Mouse (Mus musculus) left cerebral cortex, adult 9 months (tissue): ENCODE data around the gene Srgap2.
A peak's percentile ranks its signal among the peaks of the same experiment; 100 is the strongest.
"Not testable (repeated sequence)": the region's sequence is repeated elsewhere in the genome, so short reads cannot be mapped to it uniquely, and the experiment has no call there.

Experiments
- DNase-seq, 2 experiments: peaks; one replicate each; pipeline ENCODE4 v3.0.0; 2022; ENCODE audit warnings: low spot score in 2 of 2

The Srgap2 gene

DNA sequence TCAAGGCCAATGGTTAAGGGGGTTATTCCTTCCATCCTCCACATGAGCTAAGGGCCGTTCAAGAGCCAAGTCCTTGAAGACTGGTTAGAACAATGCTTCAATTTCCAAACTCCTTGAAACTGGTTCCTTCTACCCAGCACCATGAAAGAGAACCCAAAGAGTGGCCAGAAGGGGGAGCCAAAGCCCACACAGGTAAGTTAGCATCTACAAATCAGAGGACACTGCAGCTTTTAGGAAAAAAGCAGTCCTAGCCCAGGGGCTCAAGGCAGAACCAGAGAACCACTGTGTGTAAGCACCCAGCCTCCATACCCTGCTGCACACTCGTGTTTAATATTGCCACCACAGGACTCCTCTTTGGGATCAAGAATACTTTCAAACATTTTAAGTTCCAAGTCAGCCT, 236.5 kb downstream of the Srgap2 start:
- DNase-seq, result peak in 1 of 2 experiments; percentile 81

DNA sequence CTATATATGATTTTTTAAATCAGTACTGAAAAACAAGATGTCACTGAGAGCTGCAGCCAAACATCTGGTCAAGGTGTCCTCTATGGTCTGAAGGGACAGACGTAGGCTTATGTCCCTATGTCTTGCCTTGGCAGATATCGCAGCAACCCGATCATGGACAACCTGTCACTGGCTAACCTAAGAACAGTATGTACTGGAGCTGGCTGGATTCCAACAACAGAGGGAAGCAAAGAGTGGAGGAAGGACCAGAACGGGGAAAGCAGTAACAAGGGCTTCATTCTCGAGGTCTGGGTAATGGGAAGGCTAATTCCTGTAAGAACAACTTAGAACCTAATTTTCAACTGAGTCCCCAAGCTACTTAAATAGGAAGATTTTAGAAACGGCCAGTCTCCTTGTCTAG, 238.2 kb downstream of the Srgap2 start:
- no peak for DNase-seq

DNA sequence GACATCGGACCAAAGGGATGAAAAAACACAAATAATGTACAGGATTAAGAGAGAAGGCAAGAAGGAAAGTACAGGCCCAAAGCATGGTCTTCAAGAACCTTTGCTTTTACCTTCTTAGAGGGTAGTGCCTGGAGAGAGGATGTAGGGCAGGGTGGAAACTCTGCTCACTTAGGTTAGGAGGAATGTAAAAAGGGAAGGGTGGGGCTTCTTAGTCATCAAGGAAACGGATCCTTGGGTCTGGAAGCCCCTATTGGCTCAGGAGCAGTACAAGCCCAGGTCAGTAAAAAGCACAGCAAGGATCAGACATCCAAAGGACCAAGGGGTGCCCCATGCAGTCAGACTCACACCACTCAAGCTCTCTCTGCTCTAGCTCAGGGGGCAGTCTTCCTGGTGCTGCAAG, 239.9 kb downstream of the Srgap2 start:
- DNase-seq, result no peak

DNA sequence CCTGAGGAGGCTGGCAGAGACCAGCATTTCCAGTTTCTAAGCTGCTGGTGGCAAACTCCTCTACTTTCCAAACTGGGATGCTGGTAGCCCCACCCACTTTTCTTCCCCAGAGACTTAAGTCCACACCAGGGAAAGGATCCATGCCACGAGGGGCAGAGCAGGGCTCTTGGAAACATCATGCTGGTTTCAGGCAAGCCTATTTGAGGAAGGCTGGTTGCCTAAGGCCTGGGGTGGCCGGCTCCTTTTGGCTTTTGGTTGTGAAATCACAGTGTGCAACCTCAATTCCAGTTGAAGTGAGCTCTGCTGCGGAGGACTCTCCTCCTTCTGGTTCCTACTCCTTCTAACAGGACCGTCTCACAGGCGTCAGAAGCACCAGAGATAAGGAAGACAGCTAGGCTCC, 240.3 kb downstream of the Srgap2 start:
- no peak for DNase-seq

DNA sequence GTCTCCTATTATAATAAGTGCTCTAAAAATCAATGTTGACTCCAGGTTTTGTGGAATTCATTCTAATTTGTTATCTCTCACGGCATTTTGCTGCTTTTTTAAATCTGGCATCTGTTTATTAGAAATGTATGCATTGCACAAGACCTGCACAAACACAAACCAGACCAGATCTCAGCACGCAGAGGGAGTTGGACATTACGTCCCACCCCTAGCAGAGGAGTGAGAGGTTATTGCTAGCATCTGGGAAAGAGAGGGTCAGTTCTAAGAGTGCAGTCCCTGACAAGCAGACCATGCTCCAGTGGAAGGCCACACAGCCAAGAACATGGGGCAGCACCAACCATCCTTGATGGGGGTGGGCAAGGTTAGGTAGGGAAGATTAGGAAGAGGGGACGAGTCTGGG, 242.5 kb downstream of the Srgap2 start:
- no peak for DNase-seq

DNA sequence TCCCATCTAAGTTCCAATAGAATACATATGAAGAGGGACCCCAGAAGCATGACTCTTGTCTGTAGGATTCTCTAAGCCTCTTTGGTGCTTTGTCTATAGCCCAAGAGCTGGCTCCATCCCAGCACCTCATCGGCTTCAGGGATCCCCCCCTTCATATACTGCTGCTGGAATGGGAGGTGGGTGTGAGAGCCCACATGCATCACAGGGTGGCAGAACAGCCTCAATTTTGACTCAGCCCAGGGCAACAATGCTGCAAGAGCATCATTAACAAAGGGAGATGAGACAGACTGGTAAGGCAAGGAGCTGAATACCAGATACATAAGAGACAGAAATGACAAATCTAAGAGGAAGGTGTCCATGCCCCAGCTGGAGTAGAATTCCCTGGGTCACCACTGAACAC, 243.0 kb downstream of the Srgap2 start:
- DNase-seq, result no peak

DNA sequence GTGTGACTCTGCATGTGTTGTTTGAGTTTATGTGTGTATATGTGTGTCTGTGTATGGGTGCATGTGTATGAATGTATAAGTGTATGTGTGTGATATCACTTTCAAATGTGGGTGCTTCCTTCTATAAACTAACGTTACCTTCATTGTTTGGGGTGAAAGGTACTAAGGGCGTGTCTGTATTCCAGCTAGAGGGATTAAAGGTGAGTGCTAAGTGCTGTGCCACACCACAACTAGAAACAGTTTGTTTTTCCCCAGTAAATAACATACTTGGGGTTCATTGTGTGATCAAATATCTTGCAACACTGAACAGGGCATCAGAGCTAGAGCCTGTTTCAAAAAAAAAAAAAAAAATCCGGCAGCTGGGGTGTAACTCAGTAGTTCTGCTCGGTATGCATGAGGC, 245.4 kb downstream of the Srgap2 start:
- no peak for DNase-seq

DNA sequence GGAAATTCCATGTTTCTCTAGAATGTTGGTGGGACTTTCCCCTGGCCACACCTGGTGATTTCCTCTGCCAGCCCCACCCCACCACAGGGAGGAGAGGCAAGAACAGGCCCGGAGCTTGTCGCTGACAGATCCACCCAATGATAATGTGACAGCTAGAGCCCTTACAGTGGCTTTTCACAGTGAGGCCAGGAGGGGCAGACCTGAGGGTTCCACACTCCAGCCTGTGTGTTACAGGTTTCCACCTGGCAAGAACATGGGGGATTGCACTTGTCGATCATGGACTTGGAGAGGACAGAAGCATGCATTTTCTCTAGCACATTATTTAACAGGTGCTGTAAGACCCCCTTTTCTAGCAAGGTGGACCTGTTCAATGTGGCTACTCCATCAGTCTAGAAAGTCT, 246.9 kb downstream of the Srgap2 start:
- DNase-seq, result no peak

DNA sequence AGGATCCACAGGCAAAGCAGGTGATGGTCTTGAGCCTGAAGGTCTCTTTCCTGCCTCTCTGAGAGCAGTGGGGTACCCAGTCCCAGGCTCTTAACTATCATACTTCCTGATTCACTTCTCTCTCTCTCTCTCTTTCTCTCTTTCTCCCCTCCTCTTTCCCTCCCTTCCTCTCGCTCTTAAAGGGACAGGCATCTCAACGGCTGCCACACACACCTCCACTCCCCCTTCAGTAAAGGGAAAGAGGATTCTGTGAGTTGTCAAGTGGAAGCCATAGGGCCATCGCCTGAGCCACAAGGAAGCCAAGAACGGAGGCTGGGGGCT, 247.7 kb downstream of the Srgap2 start, which contains the start of gene Ikbke:
TSS of gene Ikbke (minus strand) at position 151 of the 321 bp plus-strand sequence.
- DNase-seq, result no peak

DNA sequence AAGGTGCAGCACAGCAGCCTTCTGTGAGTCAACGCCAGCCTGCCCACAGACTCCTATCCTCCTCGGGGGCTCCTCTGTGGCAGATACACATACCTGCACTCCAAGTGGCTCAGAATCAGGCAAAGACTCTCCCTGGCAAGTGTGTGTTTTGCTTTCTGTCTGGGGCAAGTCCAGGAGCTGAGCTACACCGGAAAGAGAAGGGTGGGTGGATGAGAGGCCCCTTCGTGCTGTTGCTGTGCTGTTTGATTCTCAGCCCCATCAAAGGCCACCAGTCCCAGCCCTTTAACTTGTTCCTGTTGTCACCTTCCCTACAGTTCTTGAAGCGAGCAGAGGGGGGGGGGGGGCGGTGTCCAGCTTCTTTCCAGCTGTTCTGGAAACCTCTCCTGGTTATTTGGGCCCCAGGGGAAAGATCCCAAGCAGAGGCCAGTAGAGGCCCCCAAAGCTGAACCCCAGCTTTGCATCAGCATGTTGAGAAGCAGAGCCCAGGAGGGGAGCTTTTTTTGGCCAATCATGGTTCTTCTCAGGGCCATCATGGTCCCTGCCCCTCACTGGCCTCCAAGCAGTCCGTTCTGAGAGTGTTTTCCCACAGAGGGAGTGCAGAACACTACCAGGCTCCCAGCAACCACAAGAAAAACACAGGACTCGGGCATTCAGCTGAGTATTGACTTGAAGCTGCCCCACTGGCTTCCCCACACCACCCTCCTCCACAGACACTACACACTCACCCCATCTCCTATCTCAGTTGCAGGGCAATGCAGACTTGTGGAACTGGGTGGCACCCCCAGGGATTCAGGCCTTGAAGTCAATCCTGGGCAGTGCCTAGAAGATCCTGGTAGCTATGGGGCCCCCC, 248.3 kb downstream of the Srgap2 start:
- DNase-seq, result no peak

DNA sequence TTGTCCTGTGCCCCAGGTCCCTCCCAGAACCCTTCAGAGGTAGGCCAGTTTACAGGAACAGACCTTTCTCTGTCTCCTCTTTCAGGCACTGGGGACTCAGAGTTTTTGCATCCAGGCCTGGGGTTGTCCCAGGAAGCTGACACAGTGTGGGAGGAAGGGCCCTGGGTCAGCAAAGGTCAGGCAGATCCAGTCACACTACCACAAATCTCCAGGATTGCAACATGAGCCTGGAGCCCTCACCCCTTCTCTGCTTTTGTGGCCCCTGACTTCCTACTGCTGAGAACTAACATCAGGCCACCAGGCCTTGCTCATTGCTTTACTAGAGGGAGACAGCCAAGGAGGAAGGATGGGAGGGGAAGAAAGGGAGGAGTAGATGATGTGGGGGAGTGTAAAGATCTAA, 250.3 kb downstream of the Srgap2 start:
- no peak for DNase-seq

DNA sequence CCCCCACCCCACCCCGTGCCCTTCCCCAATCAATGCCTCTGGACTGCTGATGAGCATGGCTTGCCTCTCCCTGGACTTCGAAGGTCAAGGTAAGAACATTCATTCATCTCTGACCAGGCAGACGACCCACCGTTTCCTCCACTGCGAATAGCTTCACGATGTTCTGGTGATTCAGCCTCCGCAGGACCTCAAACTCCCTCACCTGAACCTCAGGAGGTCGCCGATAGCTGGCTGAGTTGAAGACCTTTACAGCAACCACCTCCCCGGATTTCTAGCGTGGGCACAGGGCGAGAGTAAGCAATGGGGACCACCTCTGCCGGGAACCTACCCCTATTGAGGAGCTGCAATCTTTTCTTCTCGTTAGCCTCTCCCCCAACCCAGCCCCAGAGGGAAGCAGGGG, 251.6 kb downstream of the Srgap2 start:
- no peak for DNase-seq

DNA sequence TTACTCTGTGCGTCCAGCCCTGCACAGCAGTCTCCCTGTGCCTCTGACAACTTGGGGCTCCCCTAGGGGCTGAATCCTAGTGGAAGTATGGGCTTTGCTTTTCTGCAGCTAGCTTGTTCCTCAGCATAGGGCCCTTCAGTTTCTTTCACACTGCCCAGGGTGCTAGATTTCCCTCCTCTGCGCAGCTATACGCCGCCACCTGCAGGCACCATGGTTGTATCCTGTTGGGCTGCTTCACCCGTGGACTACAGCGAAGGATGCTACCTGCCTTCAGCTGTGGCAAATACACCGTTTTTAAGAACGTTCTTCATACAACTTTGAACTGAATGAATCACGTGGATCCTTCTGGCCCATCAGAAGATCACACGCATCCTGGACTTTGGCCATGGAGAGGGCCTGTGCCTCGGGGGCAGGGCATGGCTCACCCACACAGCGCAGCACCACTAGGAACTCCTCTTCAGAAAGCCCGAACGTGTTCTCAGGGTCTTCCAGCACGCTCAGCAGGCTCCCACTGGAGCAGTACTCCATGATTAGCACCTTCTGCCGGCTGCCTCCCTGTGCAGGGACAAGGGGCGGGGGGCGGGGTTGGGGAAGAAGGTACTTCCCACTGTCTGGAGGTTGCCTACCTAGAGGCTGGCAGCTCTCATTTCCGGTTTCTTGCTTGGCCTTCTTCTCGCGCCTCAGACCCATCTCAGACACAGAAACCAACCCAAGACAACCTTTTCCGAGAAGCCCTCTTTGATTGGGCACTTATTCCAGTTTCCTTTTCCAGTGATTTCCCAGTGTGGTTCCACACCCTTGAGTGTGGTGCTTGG, 252.2 kb downstream of the Srgap2 start:
- no peak for DNase-seq

DNA sequence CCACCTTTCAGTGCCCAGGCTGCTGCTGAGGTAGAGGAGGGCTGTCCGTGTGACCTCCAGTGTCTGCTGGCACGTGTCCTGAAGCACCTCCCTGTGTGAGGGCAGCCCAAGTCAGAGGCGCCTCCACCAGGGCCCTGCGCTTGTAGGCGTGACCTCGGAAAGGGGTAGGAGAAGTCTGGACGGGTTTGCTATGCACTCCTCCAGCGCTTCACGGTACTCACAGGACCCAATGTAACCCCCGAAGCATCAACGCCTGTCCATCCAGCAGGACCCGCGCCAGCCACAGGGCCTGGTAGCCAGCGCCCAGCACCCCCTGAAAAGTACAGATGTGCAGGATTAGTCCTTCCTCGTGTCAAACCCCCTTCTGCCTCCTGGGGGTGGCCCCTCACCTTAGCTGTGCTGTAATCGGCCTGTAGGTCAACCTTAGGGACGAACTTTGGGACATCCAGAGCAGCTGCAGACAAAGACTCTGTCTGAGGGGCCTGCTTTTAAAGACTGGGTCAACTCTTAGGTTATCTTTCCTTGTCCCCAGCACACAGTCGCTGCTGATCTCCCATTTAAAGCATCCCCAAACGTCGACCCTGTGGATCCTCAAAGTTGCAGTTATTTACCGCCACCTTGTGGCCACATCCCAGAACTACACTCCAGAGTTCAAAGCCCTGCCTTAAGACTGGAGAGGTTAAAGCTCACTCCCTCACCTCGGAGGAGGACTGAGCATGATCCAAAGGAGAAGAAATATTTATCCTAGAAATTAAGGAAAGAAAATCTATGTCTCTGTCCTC, 257.2 kb downstream of the Srgap2 start:
- DNase-seq, result peak in 1 of 2 experiments; percentile 82

DNA sequence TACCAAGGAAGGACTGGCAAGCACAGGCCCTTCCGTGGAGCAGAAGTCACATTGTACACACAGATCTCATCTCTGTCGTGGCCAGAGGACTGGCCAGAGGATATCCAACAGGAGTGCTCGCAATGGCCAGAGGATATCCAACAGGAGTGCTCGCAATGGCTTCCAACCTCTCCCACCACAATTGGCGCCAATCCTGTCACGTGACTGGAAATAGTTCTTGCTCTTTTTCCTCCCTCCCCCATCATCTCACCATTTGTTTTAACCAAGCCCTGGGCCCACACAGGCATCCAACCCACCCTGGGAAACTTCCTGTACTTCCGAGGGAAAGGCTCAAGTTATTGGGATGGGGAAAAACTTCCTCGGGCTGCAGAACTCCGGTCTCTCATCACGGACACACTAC, 258.4 kb downstream of the Srgap2 start:
- DNase-seq, result no peak

DNA sequence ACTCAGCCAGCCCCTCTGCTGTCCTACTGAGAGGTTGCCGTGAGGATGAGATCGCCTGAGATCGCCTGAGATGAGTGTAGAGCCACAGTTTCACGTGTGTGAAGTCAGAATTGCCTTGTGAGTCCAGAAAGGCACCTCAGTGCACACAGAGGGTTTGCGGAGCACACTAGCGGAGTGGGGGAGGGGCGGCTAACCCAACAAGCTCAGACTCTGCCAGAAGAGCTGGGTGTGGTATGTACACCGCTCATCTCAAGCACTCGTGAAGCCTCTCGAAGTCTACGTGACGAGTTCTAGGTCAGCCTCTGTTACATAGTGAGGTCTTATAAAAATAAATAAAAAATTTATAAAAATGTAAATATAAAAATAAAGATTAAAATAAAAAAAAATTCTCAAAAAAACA, 263.2 kb downstream of the Srgap2 start:
- no peak for DNase-seq

DNA sequence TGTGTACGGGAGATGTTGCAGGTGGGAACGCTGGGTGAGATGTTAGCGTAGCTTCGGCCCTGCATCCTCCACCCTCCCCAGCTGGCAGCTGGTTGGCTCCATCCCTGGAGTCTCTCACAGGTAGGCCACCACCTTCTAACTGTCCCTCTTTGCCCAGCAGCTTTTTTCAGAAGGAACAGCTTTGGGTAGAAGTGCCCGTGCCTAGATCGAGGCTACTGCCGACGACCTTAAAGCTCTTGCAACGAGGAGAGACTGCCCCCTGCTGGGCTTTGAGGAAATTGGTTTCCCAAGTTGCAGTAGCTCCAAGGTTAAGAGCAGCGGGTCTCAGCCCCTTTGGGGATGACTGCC, 266.9 kb downstream of the Srgap2 start:
- DNase-seq, result peak in 1 of 2 experiments; percentile 60

DNA sequence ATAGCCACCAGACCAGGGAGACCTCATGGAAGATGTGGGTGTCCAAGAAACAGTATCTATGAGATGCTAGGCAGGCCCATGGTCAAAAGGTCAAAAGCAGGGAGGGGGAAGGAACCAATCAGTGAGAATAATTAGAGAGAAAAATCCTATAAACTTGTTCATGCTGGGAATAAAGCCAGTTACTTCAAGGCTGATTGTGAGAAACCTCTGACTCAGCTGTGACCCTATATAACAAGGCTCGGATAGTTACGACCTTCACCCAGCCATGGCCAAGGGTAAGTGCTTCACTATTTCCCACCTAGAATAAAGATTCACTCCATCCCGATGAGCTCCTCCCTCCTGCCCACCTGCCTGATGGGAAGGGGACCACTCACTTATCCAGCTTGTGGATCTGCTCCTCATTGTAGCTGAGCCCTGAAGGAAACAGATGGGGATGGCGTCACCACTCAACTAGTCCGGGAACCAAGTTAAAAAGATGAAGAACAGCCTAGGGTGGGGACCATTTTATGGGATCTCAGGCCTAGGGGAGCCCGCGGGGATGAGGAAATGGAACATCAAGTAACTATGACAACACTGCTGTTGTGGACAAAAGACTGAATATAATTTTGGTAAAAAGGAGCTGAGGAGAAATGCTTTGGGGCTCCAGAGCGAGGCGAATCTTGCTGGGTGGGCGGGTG, 267.4 kb downstream of the Srgap2 start:
- DNase-seq, result no peak

DNA sequence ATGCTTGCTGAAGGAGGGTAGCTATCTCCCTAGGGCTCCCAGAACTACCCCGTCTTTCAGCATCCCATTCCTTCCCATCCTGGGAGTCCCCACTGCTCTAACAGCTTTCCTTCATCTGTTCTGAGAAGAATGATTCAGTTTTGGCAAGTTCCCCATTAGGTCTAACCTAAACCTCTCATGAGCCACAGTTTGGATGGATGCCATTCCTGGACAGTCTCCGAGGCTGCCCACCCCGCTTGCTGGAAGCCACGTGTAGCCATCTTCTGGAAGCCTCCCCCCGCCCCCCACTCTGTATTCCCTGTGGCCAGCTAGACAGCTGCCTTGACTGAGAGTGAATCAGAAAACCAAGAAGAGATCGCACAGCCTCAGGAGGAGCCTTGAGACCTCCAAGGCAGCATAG, 269.9 kb downstream of the Srgap2 start:
- no peak for DNase-seq

DNA sequence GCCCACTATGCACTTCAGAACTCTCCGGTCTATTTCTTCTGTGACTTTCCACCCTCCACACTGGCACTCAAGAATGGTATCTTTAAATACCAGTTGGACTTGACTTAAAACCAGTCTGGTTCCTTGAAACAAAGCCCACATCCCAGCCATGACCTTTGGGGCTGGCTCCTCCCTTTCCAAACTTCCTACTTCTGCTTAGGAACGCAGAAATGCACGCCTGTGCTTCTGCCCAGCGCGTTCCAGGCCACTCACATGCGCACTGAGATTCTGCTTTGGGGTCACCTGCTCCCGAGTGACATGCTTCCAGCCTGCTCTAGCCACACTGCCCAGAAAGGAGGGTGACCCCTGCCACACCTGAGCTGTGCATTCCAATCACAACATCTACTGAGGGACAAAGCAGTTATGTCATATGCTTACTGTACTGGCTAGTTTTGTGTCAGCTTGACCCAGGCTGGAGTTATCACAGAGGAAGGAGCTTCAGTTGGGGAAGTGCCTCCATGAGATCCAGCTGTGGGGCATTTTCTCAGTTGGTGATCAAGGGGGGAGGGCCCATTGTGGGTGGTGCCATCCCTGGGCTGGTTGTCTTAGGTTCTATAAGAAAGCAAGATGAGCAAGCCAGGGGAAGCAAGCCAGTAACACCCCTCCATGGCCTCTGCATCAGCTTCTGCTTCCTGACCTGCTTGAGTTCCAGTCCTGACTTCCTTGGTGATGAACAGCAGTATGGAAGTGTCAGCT, 274.5 kb downstream of the Srgap2 start:
- not testable (repeated sequence) for DNase-seq
